Comparison of ENCODE assay signal across 5 mouse cellular contexts in genomic region chr4:46578796-46579346, GRCm38 (mm10). TPM values are rescaled to one million over a fixed set of nuclear protein-coding genes. Genes with fewer than 3 reads are reported as not detected.
DNase-seq lines count a peak whose midpoint lies in the region; ATAC-seq and TF ChIP-seq lines count a peak whose summit lies in the region.
"Not testable (repeated sequence)": the region's sequence is repeated elsewhere in the genome, so short reads cannot be mapped to it uniquely, and the experiment has no call there.

No protein-coding gene starts in this region.

- H3K4me3 ChIP-seq in intestine, embryonic 15.5 days (replicated peaks); intestine, postnatal 0 days (ENCODE audit: low read depth, low read length); small intestine, adult 2 months (ENCODE audit: low read depth, low read length): not testable (repeated sequence)

- not testable (repeated sequence) for H3K36me3 ChIP-seq in intestine, embryonic 15.5 days; intestine, postnatal 0 days (ENCODE audit: control insufficient read depth, insufficient read depth); small intestine, adult 2 months (ENCODE audit: control insufficient read depth, insufficient read depth, low read length)

- not testable (repeated sequence) for TF ChIP-seq POLR2A in small intestine, adult 2 months (IDR thresholded peaks at IDR 0.05; ENCODE audit: low read depth, low read length)

- peak; percentile 90 for ATAC-seq in intestine, embryonic 15.5 days
- ATAC-seq in intestine, postnatal 0 days, result peak; percentile 69

- not testable (repeated sequence) for TF ChIP-seq CTCF in intestine, postnatal 0 days (IDR thresholded peaks at IDR 0.05; ENCODE audit: low read depth); small intestine, adult 2 months (IDR thresholded peaks at IDR 0.05; ENCODE audit: extremely low read depth, insufficient read length, insufficient replicate concordance, low read depth, low read length)

- H3K27ac ChIP-seq in intestine, embryonic 15.5 days, result peak overlapping the region; percentile 32; the same call in 1 of the 2 replicates
- H3K27ac ChIP-seq in intestine, postnatal 0 days (ENCODE audit: low read depth, low read length), result not testable (repeated sequence)
- H3K27ac ChIP-seq in small intestine, adult 2 months (ENCODE audit: insufficient read depth, low read depth, low read length), result peak overlapping the region; percentile 94

- peak; percentile 78 for DNase-seq in 416B (ENCODE audit: low read depth)
- DNase-seq in heart, adult 11 months, result peak; percentile 16

- not testable (repeated sequence) for H3K4me2 ChIP-seq in intestine, embryonic 15.5 days (replicated peaks)
- H3K4me2 ChIP-seq in intestine, postnatal 0 days (replicated peaks; ENCODE audit: low read depth), result 0 out of 2 replicates have a peak overlapping the region, but pooled peaks have one; percentile 17

- 67% methylated on average over 8 of the region's 8 CpGs for WGBS in intestine, embryonic 15.5 days
- 45% methylated on average over 8 of the region's 8 CpGs for WGBS in intestine, postnatal 0 days
- WGBS in small intestine, adult 2 months, result 50% methylated on average over 8 of the region's 8 CpGs

- not testable (repeated sequence) for H3K9me3 ChIP-seq in intestine, embryonic 15.5 days; intestine, postnatal 0 days (ENCODE audit: control insufficient read depth)

- H3K9ac ChIP-seq in intestine, embryonic 15.5 days; intestine, postnatal 0 days (ENCODE audit: low read depth, low read length): not testable (repeated sequence)

- not testable (repeated sequence) for H3K27me3 ChIP-seq in intestine, embryonic 15.5 days (replicated peaks); intestine, postnatal 0 days (replicated peaks; ENCODE audit: control insufficient read depth, insufficient read depth, low read length); small intestine, adult 2 months (ENCODE audit: control insufficient read depth, insufficient read depth, low read length)

- H3K4me1 ChIP-seq in intestine, embryonic 15.5 days (replicated peaks); intestine, postnatal 0 days (replicated peaks; ENCODE audit: control insufficient read depth, insufficient read depth, low read length); small intestine, adult 2 months (ENCODE audit: control insufficient read depth, insufficient read depth, insufficient read length, low read length): not testable (repeated sequence)

RNA-seq across cellular contexts. Expression of gene Coro2a, which starts 23.1 kb away (rescaled TPM):
- 66.0 and 68.3 TPM in 2 replicates for polyA plus RNA-seq in intestine, embryonic 15.5 days (2015; fragmentation: Nextera tagmentation; extraction: Ambion mirVana)
- polyA plus RNA-seq in intestine, postnatal 0 days (2015; fragmentation: Nextera tagmentation; extraction: Ambion mirVana), result 53.0 and 59.7 TPM in 2 replicates
- 104 and 312 TPM in 2 replicates for polyA plus RNA-seq in small intestine, adult 2 months (2012; rRNA removed)

RNA-seq across cellular contexts. Expression of gene Trim14, which starts 42.9 kb away (rescaled TPM):
- 11.4 and 12.6 TPM in 2 replicates for polyA plus RNA-seq in intestine, embryonic 15.5 days (2015; fragmentation: Nextera tagmentation; extraction: Ambion mirVana)
- 14.1 and 15.7 TPM in 2 replicates for polyA plus RNA-seq in intestine, postnatal 0 days (2015; fragmentation: Nextera tagmentation; extraction: Ambion mirVana)
- polyA plus RNA-seq in small intestine, adult 2 months (2012; rRNA removed), result 24.9 and 58.2 TPM in 2 replicates
